Mouse (Mus musculus): ENCODE measurements around the gene Rnf5. TPM values are rescaled to one million over a fixed set of nuclear protein-coding genes. Genes with fewer than 3 reads are reported as not detected.

Gene Rnf5
- 44.1 and 76.3 TPM in 2 replicates for polyA plus RNA-seq (2012; ENCODE audit: low replicate concordance)

DNA sequence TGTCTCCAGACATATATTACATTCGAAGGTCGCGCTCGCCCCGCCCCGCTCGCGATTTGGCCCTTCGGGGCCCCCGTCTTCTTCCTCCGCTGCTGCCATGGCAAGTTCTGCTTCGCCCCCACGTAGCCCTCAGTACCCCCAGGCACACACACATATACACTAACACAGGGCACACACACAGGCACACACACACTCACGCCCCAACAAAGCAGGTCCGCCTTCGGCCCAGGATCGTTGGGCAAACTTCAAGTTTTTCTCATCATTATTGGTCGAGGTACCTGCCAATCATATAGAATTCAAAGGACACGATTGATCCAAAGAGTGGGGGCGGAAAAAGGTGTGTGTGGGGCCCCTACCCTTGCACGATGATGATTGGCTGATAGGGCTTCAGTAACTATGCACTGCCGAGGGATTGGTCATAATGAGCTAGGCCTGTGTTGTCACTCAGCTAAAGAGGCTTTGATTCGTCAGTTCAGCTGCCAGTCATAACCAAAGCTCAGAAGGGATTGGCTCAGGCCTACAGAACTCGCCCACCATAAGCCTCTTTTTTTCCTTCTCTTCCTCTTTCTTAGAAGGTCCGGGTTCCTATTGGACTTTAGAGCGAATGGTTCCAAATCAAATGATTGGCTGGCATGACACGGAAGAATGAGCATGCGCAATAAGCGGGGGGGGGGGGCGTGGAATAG, at the start of gene Rnf5:
Gene Rnf5, minus strand, starts transcription at position 316 of the 686 bp plus-strand sequence.

DNA sequence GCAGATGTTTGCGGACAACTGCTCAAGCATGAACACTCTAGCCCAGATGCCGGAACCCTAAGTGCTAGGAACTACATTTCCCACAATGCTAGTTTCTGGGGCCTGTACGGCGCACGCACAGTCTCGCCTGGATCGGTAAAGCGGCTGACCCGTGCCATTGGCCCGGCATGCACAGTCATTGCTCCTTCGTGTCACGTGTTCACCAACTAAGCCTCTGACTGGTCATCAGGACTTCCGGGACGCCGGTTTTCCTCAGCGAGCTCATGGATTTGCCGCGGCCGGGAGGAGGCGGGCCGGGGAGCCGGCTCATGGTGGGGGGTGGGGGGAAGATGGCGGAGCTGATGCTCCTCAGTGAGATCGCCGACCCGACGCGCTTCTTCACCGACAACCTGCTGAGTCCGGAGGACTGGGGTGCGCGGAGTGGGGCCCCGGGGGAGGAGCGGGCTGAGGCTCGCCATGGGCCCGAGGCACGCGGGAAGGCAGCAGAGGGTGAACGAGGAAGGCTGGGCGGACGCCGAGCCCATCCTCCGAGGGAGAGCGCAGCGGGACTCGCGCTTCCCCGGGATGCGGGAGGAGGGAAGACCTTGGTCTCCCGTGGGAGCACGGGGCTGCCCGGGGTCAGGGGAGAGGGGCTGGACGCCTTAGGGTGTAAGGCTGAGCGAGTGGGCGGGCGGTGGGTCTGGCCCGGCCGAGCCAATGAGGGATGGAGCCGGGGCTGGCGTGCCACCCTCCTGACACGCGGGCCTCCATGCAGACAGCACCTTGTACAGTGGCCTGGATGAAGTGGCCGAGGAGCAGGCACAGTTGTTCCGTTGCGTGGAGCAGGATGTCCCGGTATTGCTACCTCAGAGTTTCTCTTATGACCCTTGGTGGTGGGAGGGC, 43.7 kb upstream of the Rnf5 start, which contains the start of gene Atf6b:
Gene Atf6b, plus strand, starts transcription at position 241 of the 882 bp plus-strand sequence.

DNA sequence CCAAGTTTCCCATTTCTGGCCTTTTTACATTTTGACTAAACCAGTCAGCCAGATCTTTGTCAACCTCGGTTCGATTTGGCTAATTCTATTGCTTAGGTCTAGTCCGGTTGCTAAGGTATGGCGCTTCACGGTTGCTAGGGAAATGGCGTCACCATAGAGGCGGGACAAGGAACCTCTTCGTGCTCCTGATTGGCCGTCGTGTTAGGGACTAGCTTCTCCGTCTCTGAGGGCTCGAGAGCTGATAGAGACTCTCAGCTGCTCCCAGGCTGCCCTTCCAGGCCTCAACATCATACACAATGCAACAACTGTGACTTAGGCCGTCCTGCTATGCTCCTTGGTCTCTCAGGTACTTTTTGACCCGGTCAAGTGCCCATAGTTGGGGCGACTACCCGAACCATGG, 41.1 kb upstream of the Rnf5 start, which contains the start of gene Fkbpl:
Gene Fkbpl, plus strand, starts transcription at position 157 of the 400 bp plus-strand sequence.

DNA sequence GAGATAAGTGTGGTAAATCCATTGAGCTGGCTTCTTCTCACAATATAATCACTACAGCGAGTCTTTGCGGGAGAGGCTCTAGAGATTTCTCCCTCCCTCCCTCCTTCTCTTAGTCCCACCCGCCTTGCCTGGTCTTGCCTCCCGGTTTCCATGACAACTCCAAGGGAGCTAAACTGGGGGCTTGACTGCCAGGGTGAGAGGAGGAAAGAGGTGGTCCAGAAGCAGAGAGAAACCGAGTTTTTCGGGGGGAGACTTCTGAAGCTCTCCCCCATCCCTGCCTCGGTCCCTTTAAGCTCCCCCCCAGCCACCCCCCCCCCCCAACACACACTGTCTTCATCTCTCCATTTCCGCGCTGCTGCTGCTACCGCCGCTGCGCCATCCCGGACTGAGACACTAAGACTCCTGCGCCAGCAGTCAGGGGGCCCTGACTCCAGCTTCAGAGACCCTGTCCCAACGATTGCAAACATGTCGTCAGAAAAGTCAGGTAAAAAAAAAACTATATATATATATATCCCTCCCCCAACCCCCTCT, 25.8 kb upstream of the Rnf5 start, which contains the start of gene Prrt1:
Gene Prrt1, plus strand, starts transcription at position 313 of the 531 bp plus-strand sequence.

DNA sequence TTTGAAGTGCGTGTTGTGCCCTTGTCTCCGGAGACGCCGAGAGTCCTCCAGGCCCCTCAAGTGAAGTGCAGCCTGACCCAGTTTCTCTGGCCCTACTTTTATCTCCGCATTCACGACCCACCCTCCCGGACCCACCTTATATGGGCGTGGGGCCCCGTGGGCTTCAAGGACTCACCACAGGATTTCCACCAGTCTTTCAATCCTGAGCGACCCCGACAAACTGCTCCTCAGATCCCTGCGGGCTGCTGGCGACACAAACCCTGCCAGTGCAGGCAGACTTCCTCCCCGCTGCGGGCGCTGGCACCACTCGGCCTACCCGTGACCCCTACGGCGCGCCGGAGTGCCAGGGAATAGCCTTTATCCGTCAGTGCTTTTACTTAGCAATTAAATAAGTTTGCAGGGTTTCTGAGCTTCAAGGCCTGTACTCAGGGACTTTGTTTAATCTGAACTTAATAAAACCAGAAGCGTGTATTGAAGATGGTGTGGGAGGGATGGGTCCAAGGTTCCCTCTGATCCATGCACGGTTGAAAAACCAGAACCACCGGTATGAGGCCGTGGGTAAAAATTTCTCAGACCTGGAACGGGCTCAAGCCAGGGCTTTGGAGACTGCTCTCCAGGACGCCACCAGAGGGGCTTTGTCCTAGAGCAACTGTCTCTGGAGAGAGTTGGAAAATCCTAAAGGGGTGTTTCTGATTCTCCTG, 24.6 kb upstream of the Rnf5 start, which contains the start of gene Ppt2:
Gene Ppt2, minus strand, starts transcription at position 568 of the 701 bp plus-strand sequence.

DNA sequence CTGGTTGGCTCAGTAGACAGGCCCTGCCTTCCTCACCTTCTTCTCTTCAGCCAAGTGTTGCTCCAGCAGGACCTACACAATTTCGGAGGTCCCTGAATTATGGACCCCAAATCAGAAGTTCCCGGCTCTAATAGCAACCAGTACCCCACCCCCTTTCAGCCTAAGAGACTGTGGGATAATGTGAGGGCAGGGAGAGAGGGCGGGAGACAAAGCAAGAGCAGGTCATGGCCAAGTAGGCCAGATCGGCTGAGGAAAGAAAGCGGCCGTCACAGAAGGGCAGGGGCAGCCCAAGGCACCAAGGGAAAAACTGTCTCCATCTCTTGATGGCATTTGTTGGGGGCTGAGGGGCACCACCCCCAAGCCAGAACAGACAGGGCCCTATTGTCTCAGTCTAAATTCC, 12.4 kb upstream of the Rnf5 start, which contains the start of gene Egfl8:
Gene Egfl8, minus strand, starts transcription at position 101 of the 400 bp plus-strand sequence.

DNA sequence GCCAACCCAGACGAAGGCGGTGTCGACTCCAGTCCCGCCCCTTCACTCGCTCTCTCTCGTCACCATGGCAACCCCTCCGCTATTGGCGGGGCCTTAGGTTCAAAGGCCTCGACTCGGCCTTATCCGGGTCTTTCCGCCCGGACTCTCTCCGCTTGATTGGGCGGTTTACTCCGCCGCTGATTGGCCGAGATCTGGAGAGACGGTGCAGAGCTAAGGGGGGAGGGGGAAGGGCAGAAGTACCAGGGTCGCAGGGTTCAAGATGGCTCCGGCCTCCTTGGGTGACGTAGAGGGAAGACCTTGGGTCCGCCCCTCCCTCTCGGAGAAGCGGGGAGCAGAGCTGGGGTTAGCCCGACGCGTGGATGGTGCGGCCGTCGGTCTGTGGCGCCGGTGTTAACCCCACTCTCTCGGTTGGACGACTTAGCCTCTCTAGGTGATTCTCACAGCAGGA, 595 bp upstream of the Rnf5 start, which contains the start of gene Agpat1:
Gene Agpat1, plus strand, starts transcription at position 202 of the 448 bp plus-strand sequence.

DNA sequence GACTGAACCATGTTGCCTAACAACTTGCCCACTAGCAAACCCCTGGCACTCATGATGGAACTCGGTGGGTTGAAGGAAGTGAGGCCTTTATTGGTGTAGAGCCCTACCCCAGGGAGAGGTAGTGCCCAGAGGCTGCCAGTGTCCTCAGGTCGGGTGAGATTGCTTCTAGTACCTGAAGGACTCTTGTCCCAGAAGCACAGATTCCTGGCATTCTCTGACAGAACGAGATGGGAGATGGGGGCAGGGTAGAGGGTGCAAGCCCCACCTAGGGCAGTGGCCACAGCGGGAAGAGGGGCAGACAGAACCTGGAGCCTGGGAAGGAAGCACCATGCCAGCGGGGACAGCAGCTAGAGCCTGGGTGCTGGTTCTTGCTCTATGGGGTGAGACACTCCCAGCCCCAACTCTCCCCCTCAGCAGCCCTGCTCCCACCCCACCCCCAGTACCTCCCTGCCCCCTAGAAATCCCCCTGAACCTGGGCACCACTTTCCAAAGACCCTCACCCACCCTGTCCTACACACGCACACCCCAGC, 5.9 kb downstream of the Rnf5 start, which contains the start of gene Ager:
Gene Ager, plus strand, starts transcription at position 297 of the 530 bp plus-strand sequence.

DNA sequence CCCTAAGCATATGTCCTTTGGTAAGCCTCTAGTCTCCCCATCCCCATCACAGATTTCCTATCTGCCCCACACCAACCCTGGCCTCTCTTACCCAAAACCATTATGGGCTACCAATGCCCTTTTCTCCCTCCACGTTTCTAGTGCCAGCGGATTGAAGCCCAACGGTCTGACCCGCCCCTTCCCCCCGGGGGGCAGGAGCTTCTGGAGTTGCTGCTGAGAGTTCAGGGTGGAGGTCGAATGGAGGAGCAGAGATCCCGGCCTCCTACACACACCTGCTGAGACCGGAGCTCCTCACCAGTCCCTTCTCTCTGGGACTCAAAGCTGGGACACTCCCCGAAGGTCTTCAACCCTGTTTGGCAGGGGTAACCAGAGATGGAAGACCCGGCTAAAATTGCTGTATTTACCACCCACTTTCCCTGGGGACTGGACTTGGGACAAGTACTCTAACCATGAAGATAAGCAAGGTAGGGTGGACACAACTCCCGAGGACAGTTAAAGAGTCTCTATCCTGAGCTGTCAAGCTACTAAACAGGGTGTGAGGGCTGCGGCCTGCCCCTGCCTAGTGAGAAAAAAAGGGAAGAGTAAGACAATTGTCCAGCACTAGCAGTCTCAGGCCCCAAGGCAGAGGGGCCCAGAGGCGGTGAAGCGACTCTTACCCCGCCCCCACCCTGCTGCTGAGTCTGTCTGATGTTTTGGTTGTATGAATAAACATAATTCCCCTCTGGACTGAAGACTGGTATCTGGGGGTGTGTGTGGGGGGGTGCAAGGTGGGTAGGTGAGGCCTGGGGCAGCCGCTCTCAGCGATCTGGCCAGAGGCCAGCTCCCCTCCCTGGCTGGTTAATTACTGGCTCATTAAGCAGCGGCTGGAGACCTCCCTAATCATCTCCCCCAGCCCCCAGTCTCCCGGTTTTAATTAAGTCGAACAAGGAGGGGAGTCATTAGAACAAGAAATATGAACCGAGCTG, 12.2 kb downstream of the Rnf5 start, which contains the start of gene Pbx2:
Gene Pbx2, plus strand, starts transcription at position 238 of the 965 bp plus-strand sequence.

DNA sequence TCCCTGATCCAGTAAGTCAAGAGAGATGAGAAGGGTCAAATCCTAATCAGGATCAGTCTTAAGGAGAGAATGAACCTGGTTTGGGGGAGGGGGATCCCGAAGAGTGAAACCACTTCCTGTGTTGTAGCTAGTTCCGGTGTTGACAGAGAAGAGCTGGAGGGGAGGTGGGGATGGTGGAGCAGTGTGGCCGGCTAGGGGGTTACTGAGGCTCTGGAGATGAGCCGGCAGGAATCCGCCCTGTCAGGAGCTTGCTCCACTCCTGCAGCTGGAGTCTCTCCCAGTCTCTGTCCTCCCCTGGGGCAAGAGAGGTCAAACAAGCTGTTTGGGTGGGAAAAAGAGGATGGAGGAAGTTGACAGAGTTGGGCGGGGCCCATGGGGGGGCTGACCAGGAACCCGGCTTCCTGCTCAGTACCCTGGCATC, 13.8 kb downstream of the Rnf5 start, which contains the start of gene Gpsm3:
Gene Gpsm3, plus strand, starts transcription at position 126 of the 421 bp plus-strand sequence.

DNA sequence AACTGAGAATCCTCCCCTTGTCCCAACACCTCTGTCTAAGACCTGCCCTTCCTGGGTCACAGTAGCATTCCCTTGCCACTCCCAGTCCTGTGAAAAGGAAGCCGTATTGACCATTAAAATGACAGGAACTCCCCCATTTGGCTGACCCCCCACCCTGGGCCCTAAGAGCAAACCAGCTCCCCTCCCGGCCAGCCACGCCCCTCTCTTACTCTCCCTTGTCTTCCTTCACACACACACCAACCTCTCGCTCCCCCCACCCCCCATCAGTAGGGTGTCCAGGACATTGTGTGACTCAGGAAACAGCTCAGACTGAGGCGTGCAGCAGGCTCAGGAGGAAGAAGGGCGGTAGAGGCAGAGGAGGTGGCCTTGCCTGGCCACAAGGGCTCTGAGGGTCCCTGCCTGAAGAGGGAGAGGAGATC, 39.5 kb downstream of the Rnf5 start, which contains the start of gene Notch4:
Gene Notch4, plus strand, starts transcription at position 266 of the 419 bp plus-strand sequence.

Other genes starting within 250 kb of the Rnf5 start
- gene Btnl2, start 248.9 kb downstream of the Rnf5 start, polyA plus RNA-seq (2012; ENCODE audit: low replicate concordance): 1.8 and 2.0 TPM in 2 replicates
- gene Btnl1, start 226.6 kb downstream of the Rnf5 start, polyA plus RNA-seq (2012; ENCODE audit: low replicate concordance): not detected in 2 replicates
- 0.70 and 1.7 TPM in 2 replicates for gene BC051142, start 204.9 kb downstream of the Rnf5 start, polyA plus RNA-seq (2012; ENCODE audit: low replicate concordance)
- 0.16 and 0.49 TPM in 2 replicates for gene Btnl4, start 126.4 kb downstream of the Rnf5 start, polyA plus RNA-seq (2012; ENCODE audit: low replicate concordance)
- not detected in 2 replicates for gene Btnl6, start 86.3 kb downstream of the Rnf5 start, polyA plus RNA-seq (2012; ENCODE audit: low replicate concordance)
- 7.8 and 33.6 TPM in 2 replicates for gene Notch4, start 39.4 kb downstream of the Rnf5 start, polyA plus RNA-seq (2012; ENCODE audit: low replicate concordance)
- 701 and 1,475 TPM in 2 replicates for gene Gpsm3, start 13.9 kb downstream of the Rnf5 start, polyA plus RNA-seq (2012; ENCODE audit: low replicate concordance)
- 129 and 229 TPM in 2 replicates for gene Pbx2, start 12.4 kb downstream of the Rnf5 start, polyA plus RNA-seq (2012; ENCODE audit: low replicate concordance)
- 6.8 and 13.6 TPM in 2 replicates for gene Ager, start 5.8 kb downstream of the Rnf5 start, polyA plus RNA-seq (2012; ENCODE audit: low replicate concordance)
- 143 and 230 TPM in 2 replicates for gene Agpat1, start 572 bp upstream of the Rnf5 start, polyA plus RNA-seq (2012; ENCODE audit: low replicate concordance)
- gene Egfl8, start 12.3 kb upstream of the Rnf5 start, polyA plus RNA-seq (2012; ENCODE audit: low replicate concordance): 1.2 and 1.3 TPM in 2 replicates
- 77.8 and 82.6 TPM in 2 replicates for gene Ppt2, start 24.8 kb upstream of the Rnf5 start, polyA plus RNA-seq (2012; ENCODE audit: low replicate concordance)
- gene Prrt1, start 25.8 kb upstream of the Rnf5 start, polyA plus RNA-seq (2012; ENCODE audit: low replicate concordance): 13.3 and 35.6 TPM in 2 replicates
- 3.7 and 4.4 TPM in 2 replicates for gene Fkbpl, start 41.1 kb upstream of the Rnf5 start, polyA plus RNA-seq (2012; ENCODE audit: low replicate concordance)
- 177 and 309 TPM in 2 replicates for gene Atf6b, start 43.5 kb upstream of the Rnf5 start, polyA plus RNA-seq (2012; ENCODE audit: low replicate concordance)
- gene Tnxb, start 66.8 kb upstream of the Rnf5 start, polyA plus RNA-seq (2012; ENCODE audit: low replicate concordance): 0.28 and 0.68 TPM in 2 replicates
- 1.6 and 2.8 TPM in 2 replicates for gene C4b, start 140.2 kb upstream of the Rnf5 start, polyA plus RNA-seq (2012; ENCODE audit: low replicate concordance)
- gene Cyp21a1, start 200.9 kb upstream of the Rnf5 start, polyA plus RNA-seq (2012; ENCODE audit: low replicate concordance): 0.26 and 0.85 TPM in 2 replicates
- gene Stk19, start 233.3 kb upstream of the Rnf5 start, polyA plus RNA-seq (2012; ENCODE audit: low replicate concordance): 35.1 and 41.2 TPM in 2 replicates
- 64.7 and 107 TPM in 2 replicates for gene Dxo, start 233.3 kb upstream of the Rnf5 start, polyA plus RNA-seq (2012; ENCODE audit: low replicate concordance)
- gene Skiv2l, start 246.5 kb upstream of the Rnf5 start, polyA plus RNA-seq (2012; ENCODE audit: low replicate concordance): 73.9 and 94.6 TPM in 2 replicates
- 110 and 113 TPM in 2 replicates for gene Nelfe, start 246.7 kb upstream of the Rnf5 start, polyA plus RNA-seq (2012; ENCODE audit: low replicate concordance)

Data from hematopoietic multipotent progenitor cell, adult 10-12 weeks (in vitro differentiated cells).